In the genomic region with DNA sequence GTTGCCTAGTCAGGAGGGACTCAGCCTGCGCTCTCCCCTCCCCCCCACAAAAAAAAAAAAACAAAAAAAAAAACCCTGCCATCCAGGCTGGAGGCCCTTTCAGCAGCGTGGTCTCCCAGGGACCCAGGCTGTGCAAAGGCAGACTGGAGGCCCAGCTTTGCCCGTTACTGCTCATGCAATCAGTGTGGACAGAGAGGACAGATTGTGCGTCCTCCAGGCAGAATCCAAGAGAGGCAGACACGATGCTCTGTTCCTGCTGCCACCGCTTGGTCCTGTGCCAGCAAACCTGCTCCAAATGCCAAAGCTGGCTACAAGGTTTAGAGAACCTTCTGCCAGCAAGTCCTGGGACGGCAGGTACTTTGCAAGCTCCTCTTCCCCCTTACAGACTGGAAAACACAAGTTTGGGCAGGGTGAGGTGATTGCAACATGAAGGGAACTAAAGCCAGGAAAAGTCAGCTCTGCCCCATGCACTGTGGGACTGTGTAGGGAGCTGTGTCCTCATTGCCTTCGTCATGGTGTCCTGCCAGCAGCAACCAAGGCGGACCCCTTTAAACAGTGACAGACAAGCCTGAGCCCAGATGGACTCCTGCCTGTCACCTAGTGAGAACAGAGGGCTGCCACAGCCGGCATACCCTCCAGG, we compare ENCODE assay signal across 8 mouse cellular contexts. TPM values are rescaled to one million over a fixed set of nuclear protein-coding genes. Genes with fewer than 3 reads are reported as not detected.
DNase-seq lines count a peak whose midpoint lies in the region; ATAC-seq lines count a peak whose summit lies in the region.

No protein-coding gene starts in this region.

- H3K9me3 ChIP-seq in kidney, embryonic 14.5 days (ENCODE audit: control insufficient read depth, low read length) = no peaks in the 10 kb centered on the region

- H3K27me3 ChIP-seq in kidney, embryonic 14.5 days (ENCODE audit: control insufficient read depth, insufficient read depth, low read length) = no peaks in the 10 kb centered on the region

- no peak overlapping the region for H3K4me2 ChIP-seq in kidney, embryonic 14.5 days (replicated peaks; ENCODE audit: low read depth, low read length)

- no peak overlapping the region for H3K9ac ChIP-seq in kidney, embryonic 14.5 days (ENCODE audit: low read depth, low read length)

- H3K36me3 ChIP-seq in kidney, embryonic 14.5 days (ENCODE audit: control insufficient read depth, insufficient read depth, low read length) = no peaks in the 10 kb centered on the region

- 82% methylated on average over 10 of the region's 10 CpGs for WGBS in kidney, embryonic 14.5 days

- H3K4me1 ChIP-seq in kidney, embryonic 14.5 days (ENCODE audit: control insufficient read depth, insufficient read depth, low read length) = no peaks in the 10 kb centered on the region

- no peak overlapping the region for H3K27ac ChIP-seq in kidney, embryonic 14.5 days (ENCODE audit: low read depth, low read length)

- no peak overlapping the region for H3K4me3 ChIP-seq in kidney, embryonic 14.5 days (ENCODE audit: low read length)

- peak; percentile 57 for DNase-seq in gastrocnemius, adult 18-20 months (ENCODE audit: low spot score)
- DNase-seq in gastrocnemius, postnatal 10 days = no peak
- peak; percentile 24 for DNase-seq in testis, postnatal 14 days (ENCODE audit: low spot score)
- DNase-seq in testis, postnatal 10 days (ENCODE audit: low spot score) = no peak
- DNase-seq in layer of hippocampus, adult 18-20 months (ENCODE audit: low spot score in 2 of 2) = peak; percentile 59 to 84
- peak; percentile 73 to 75 for DNase-seq in right cerebral cortex, postnatal 10 days (ENCODE audit: low spot score in 2 of 2)
- DNase-seq in spleen, adult 12 weeks (ENCODE audit: low spot score) = no peak

- ATAC-seq in kidney, embryonic 14.5 days (ENCODE audit: low FRiP score, low TSS enrichment) = no peak

RNA-seq across cellular contexts. Expression of gene Dusp14, which starts 15.4 kb away (rescaled TPM):
- total RNA-seq in gastrocnemius, adult 18-20 months (2021) = 1 to 10 TPM; 6.0 to 7.7 TPM
- 10 to 100 TPM in 1 of 2 experiments, 1 to 10 TPM in 1; 8.5 to 10.4 TPM for total RNA-seq in gastrocnemius, postnatal 10 days (2021)
- 10 to 100 TPM; 33.5 to 35.0 TPM for total RNA-seq in layer of hippocampus, adult 18-20 months (2021)
- 19.8 and 21.4 TPM in 2 replicates for polyA plus RNA-seq in kidney, embryonic 14.5 days (2014; fragmentation: Nextera tagmentation; extraction: Ambion mirVana)

Comparison
In these comparisons a context has a peak if more than half of its experiments do, and no peak if none do; other contexts are left out.
1. DNase-seq: peak in gastrocnemius, adult 18-20 months (single experiment), testis, postnatal 14 days (single experiment), layer of hippocampus, adult 18-20 months (2 of 2) and right cerebral cortex, postnatal 10 days (2 of 2); none in gastrocnemius, postnatal 10 days (single experiment), testis, postnatal 10 days (single experiment) and spleen, adult 12 weeks (single experiment).